In genomic region chr5:104048139-104048538, GRCm38 (mm10) we compare ENCODE assay signal across 8 mouse cellular contexts. TPM values are rescaled to one million over a fixed set of nuclear protein-coding genes. Genes with fewer than 3 reads are reported as not detected.
DNase-seq lines count a peak whose midpoint lies in the region; ATAC-seq and TF ChIP-seq lines count a peak whose summit lies in the region.

No protein-coding gene starts in this region.

- TF ChIP-seq CTCF in lung, embryonic 14.5 days (IDR thresholded peaks at IDR 0.05; ENCODE audit: low read depth), result peak; percentile 10; the same call in 1 of the 2 replicates
- TF ChIP-seq CTCF in small intestine, adult 2 months (IDR thresholded peaks at IDR 0.05; ENCODE audit: extremely low read depth, insufficient read length, insufficient replicate concordance, low read depth, low read length), result no peak

- no peaks in the 10 kb centered on the region for H3K27me3 ChIP-seq in lung, embryonic 14.5 days (ENCODE audit: insufficient read depth, low read length)
- H3K27me3 ChIP-seq in embryonic facial prominence, embryonic 11.5 days (ENCODE audit: control insufficient read depth, insufficient read depth, low read length), result no peaks in the 10 kb centered on the region
- no peaks in the 10 kb centered on the region for H3K27me3 ChIP-seq in limb, embryonic 10.5 days (ENCODE audit: low read depth, poor library complexity, severe bottlenecking)
- no peaks in the 10 kb centered on the region for H3K27me3 ChIP-seq in small intestine, adult 2 months (ENCODE audit: control insufficient read depth, insufficient read depth, low read length)

- 35% methylated on average over 4 of the region's 4 CpGs for whole genome bisulfite sequencing in lung, embryonic 14.5 days
- WGBS in embryonic facial prominence, embryonic 11.5 days, result 47% methylated on average over 4 of the region's 4 CpGs
- 50% methylated on average over 4 of the region's 4 CpGs for WGBS in limb, embryonic 10.5 days
- WGBS in small intestine, adult 2 months, result 25% methylated on average over 4 of the region's 4 CpGs

- DNase-seq in lung, embryonic 14.5 days, result no peak
- DNase-seq in lung, postnatal 25 days (ENCODE audit: low spot score), result no peak
- DNase-seq in embryonic facial prominence, embryonic 11.5 days (ENCODE audit: low spot score), result no peak
- no peak for DNase-seq in limb, embryonic 10.5 days (ENCODE audit: low spot score)
- DNase-seq in spleen, adult 18-20 months, result no peak
- DNase-seq in ovary, postnatal 36 days (ENCODE audit: low spot score), result no peak
- no peak for DNase-seq in frontal cortex, postnatal 36 days (ENCODE audit: low spot score in 2 of 2)

- H3K27ac ChIP-seq in lung, embryonic 14.5 days (ENCODE audit: low read depth), result no peak overlapping the region
- no peak overlapping the region for H3K27ac ChIP-seq in embryonic facial prominence, embryonic 11.5 days (replicated peaks; ENCODE audit: low read depth, low read length)
- no peak overlapping the region for H3K27ac ChIP-seq in limb, embryonic 10.5 days
- peak overlapping the region; percentile 86; the same call in 1 of the 2 replicates for H3K27ac ChIP-seq in small intestine, adult 2 months (ENCODE audit: insufficient read depth, low read depth, low read length)

- H3K9me3 ChIP-seq in lung, embryonic 14.5 days (ENCODE audit: low read depth, low read length), result no peaks in the 10 kb centered on the region
- H3K9me3 ChIP-seq in embryonic facial prominence, embryonic 11.5 days (replicated peaks; ENCODE audit: control insufficient read depth, low read length), result no peaks in the 10 kb centered on the region
- no peaks in the 10 kb centered on the region for H3K9me3 ChIP-seq in limb, embryonic 10.5 days (replicated peaks)

- ATAC-seq in lung, embryonic 14.5 days (ENCODE audit: insufficient read depth), result no peak
- ATAC-seq in embryonic facial prominence, embryonic 11.5 days (replicated peaks; ENCODE audit: insufficient number of reproducible peaks, low FRiP score, low TSS enrichment, low read depth), result no peak

- H3K4me3 ChIP-seq in lung, embryonic 14.5 days (ENCODE audit: low read depth, low read length), result peak overlapping the region; percentile 83
- no peak overlapping the region; the same call in 1 of the 2 replicates for H3K4me3 ChIP-seq in embryonic facial prominence, embryonic 11.5 days (ENCODE audit: low read depth, low read length)
- peak overlapping the region; percentile 85 for H3K4me3 ChIP-seq in limb, embryonic 10.5 days
- H3K4me3 ChIP-seq in small intestine, adult 2 months (ENCODE audit: low read depth, low read length), result no peak overlapping the region

- TF ChIP-seq POLR2A in small intestine, adult 2 months (IDR thresholded peaks at IDR 0.05; ENCODE audit: low read depth, low read length), result no peak

- H3K4me2 ChIP-seq in lung, embryonic 14.5 days, result peak overlapping the region; percentile 84
- H3K4me2 ChIP-seq in embryonic facial prominence, embryonic 11.5 days (ENCODE audit: low read depth, low read length), result peak overlapping the region; percentile 65; the same call in 1 of the 2 replicates

- H3K36me3 ChIP-seq in lung, embryonic 14.5 days (ENCODE audit: insufficient read depth), result peaks cover 20% of the 10 kb centered on the region
- peaks cover 3% of the 10 kb centered on the region; the same call in 1 of the 2 replicates for H3K36me3 ChIP-seq in embryonic facial prominence, embryonic 11.5 days (replicated peaks; ENCODE audit: control insufficient read depth, insufficient read depth, low read depth, low read length)
- H3K36me3 ChIP-seq in limb, embryonic 10.5 days, result peaks cover 31% of the 10 kb centered on the region
- peaks cover 8% of the 10 kb centered on the region for H3K36me3 ChIP-seq in small intestine, adult 2 months (ENCODE audit: control insufficient read depth, insufficient read depth, low read length)

- peak overlapping the region; percentile 89; the same call in 1 of the 2 replicates for H3K9ac ChIP-seq in lung, embryonic 14.5 days
- H3K9ac ChIP-seq in embryonic facial prominence, embryonic 11.5 days (replicated peaks; ENCODE audit: low read length), result no peak overlapping the region

- 0 out of 2 replicates have a peak, but pooled peaks cover 8% of the 10 kb centered on the region for H3K4me1 ChIP-seq in lung, embryonic 14.5 days (ENCODE audit: insufficient read depth)
- H3K4me1 ChIP-seq in embryonic facial prominence, embryonic 11.5 days (ENCODE audit: control insufficient read depth, insufficient read depth, low read length), result no peaks in the 10 kb centered on the region
- peaks cover 17% of the 10 kb centered on the region for H3K4me1 ChIP-seq in limb, embryonic 10.5 days
- peaks cover 3% of the 10 kb centered on the region; the same call in 1 of the 2 replicates for H3K4me1 ChIP-seq in small intestine, adult 2 months (ENCODE audit: control insufficient read depth, insufficient read depth, insufficient read length, low read length)

RNA-seq across cellular contexts. Expression of gene Nudt9, which starts 2.0 kb away (rescaled TPM):
- polyA plus RNA-seq in lung, embryonic 14.5 days (2014; fragmentation: Nextera tagmentation; extraction: Ambion mirVana), result 62.0 and 66.6 TPM in 2 replicates
- polyA plus RNA-seq in embryonic facial prominence, embryonic 11.5 days (2014; fragmentation: Nextera tagmentation; extraction: Ambion mirVana), result 66.9 and 73.6 TPM in 2 replicates
- 63.0 and 63.8 TPM in 2 replicates for polyA plus RNA-seq in limb, embryonic 10.5 days (2016; fragmentation: Nextera tagmentation; extraction: Ambion mirVana)
- polyA plus RNA-seq in small intestine, adult 2 months (2012; rRNA removed), result 24.6 and 58.0 TPM in 2 replicates

RNA-seq across cellular contexts. Expression of gene Hsd17b11, which starts 26.4 kb away (rescaled TPM):
- polyA plus RNA-seq in lung, embryonic 14.5 days (2014; fragmentation: Nextera tagmentation; extraction: Ambion mirVana), result 4.2 and 4.4 TPM in 2 replicates
- polyA plus RNA-seq in embryonic facial prominence, embryonic 11.5 days (2014; fragmentation: Nextera tagmentation; extraction: Ambion mirVana), result 1.4 and 1.8 TPM in 2 replicates
- polyA plus RNA-seq in limb, embryonic 10.5 days (2016; fragmentation: Nextera tagmentation; extraction: Ambion mirVana), result 1.9 and 2.4 TPM in 2 replicates
- 46.9 and 109 TPM in 2 replicates for polyA plus RNA-seq in small intestine, adult 2 months (2012; rRNA removed)

RNA-seq across cellular contexts. Expression of gene Gm17660, which starts 29.3 kb away (rescaled TPM):
- polyA plus RNA-seq in lung, embryonic 14.5 days (2014; fragmentation: Nextera tagmentation; extraction: Ambion mirVana), result not detected in 2 replicates
- polyA plus RNA-seq in embryonic facial prominence, embryonic 11.5 days (2014; fragmentation: Nextera tagmentation; extraction: Ambion mirVana), result not detected in 2 replicates
- polyA plus RNA-seq in limb, embryonic 10.5 days (2016; fragmentation: Nextera tagmentation; extraction: Ambion mirVana), result not detected in 2 replicates
- not detected in 2 replicates for polyA plus RNA-seq in small intestine, adult 2 months (2012; rRNA removed)

Comparison
In these comparisons a context has a peak if more than half of its experiments do, and no peak if none do; other contexts are left out.
1. H3K4me3 ChIP-seq: peak in lung, embryonic 14.5 days (single experiment) and limb, embryonic 10.5 days (single experiment); none in embryonic facial prominence, embryonic 11.5 days (single experiment) and small intestine, adult 2 months (single experiment).